Mouse (Mus musculus) testis, adult 2 months (tissue): ENCODE results near the gene Gm4707. TPM values are rescaled to one million over a fixed set of nuclear protein-coding genes. Genes with fewer than 3 reads are reported as not detected.

Source experiments
- H3K27ac ChIP-seq: fragments of 200-500 bp; 2 replicates; pipeline ENCODE4 v1.5.1; 2012; ENCODE audit warnings: low read depth, low read length; ENCODE audit not compliant: control insufficient read depth, insufficient read depth
- H3K27me3 ChIP-seq: fragments of 200-500 bp; 2 replicates; pipeline ENCODE4 v1.6.1; 2012; ENCODE audit warnings: mild to moderate bottlenecking, low read length, moderate library complexity; ENCODE audit not compliant: control insufficient read depth, insufficient read depth
- H3K36me3 ChIP-seq: fragments of 200-500 bp; 2 replicates; pipeline ENCODE4 v1.6.1; 2012; ENCODE audit warnings: mild to moderate bottlenecking, low read length; ENCODE audit not compliant: control insufficient read depth, insufficient read depth
- H3K4me1 ChIP-seq: fragments of 200-500 bp; 2 replicates; pipeline ENCODE4 v1.6.1; 2012; ENCODE audit warnings: low read length; ENCODE audit not compliant: control insufficient read depth, insufficient read depth
- H3K4me3 ChIP-seq: fragments of 200-500 bp; 2 replicates; pipeline ENCODE4 v1.5.1; 2012; ENCODE audit warnings: low read depth, mild to moderate bottlenecking, low read length, moderate library complexity, mixed read lengths; ENCODE audit not compliant: control insufficient read depth
- CTCF ChIP-seq: fragments of 200-500 bp; IDR thresholded peaks from 2 replicates; pipeline ENCODE4 v1.5.1; 2012; ENCODE audit warnings: low read depth, mild to moderate bottlenecking, inconsistent platforms, low read length, moderate library complexity; ENCODE audit not compliant: control insufficient read depth, insufficient read depth, insufficient replicate concordance
- POLR2A ChIP-seq: fragments of 200-500 bp; IDR thresholded peaks from 2 replicates; pipeline ENCODE4 v1.6.1; 2012; ENCODE audit warnings: low read depth, mild to moderate bottlenecking, inconsistent platforms, low read length, moderate library complexity; ENCODE audit not compliant: control insufficient read depth
- polyA plus RNA-seq: library from polyadenylated mRNA; depleted of rRNA; stranded (reverse); fragments of >200 nt; gene quantifications from 2 replicates; pipeline ENCODE4 v1.2.3, GENCODE M21; 2012; rRNA removed

The Gm4707 gene
- polyA plus RNA-seq, result 0.07 and 0.11 TPM in 2 replicates

- TF ChIP-seq POLR2A (no peak), CTCF (no peak)
- no peaks in the 10 kb centered on the region for H3K36me3 ChIP-seq
- no peak within 1 kb of the TSS for H3K27ac ChIP-seq
- no peaks in the 10 kb centered on the region for H3K4me1 ChIP-seq
- H3K4me3 ChIP-seq, result no peak within 1 kb of the TSS
- no peaks in the 10 kb centered on the region for H3K27me3 ChIP-seq
These were observed at the start of gene Gm4707 for GRCm38 (mm10) chr17:71459818-71460217. Gene Gm4707 (minus strand): TSS chr17:71459918.

GRCm38 (mm10) chr17:71506832-71507231, 47.1 kb upstream of the Gm4707 start:
- TF ChIP-seq CTCF, result no peak
- TF ChIP-seq POLR2A, result no peak
- Histone ChIP-seq H3K27me3 (no peaks in the 10 kb centered on the region), H3K4me1 (no peaks in the 10 kb centered on the region), H3K27ac (no peak overlapping the region), H3K36me3 (peaks cover 2% of the 10 kb centered on the region), H3K4me3 (no peak overlapping the region)

GRCm38 (mm10) chr17:71495784-71496183, 36.1 kb upstream of the Gm4707 start:
- Histone ChIP-seq H3K4me1 (no peaks in the 10 kb centered on the region), H3K27ac (no peak overlapping the region), H3K27me3 (no peaks in the 10 kb centered on the region), H3K36me3 (no peaks in the 10 kb centered on the region; the same call in 1 of the 2 replicates), H3K4me3 (no peak overlapping the region)
- TF ChIP-seq POLR2A (no peak), CTCF (no peak)

GRCm38 (mm10) chr17:71491332-71491686, 31.6 kb upstream of the Gm4707 start:
- Histone ChIP-seq H3K27ac (no peak overlapping the region), H3K36me3 (no peaks in the 10 kb centered on the region), H3K27me3 (no peaks in the 10 kb centered on the region), H3K4me3 (no peak overlapping the region), H3K4me1 (no peaks in the 10 kb centered on the region)
- TF ChIP-seq CTCF, result no peak
- no peak for TF ChIP-seq POLR2A

GRCm38 (mm10) chr17:71490666-71491331, 31.1 kb upstream of the Gm4707 start:
- no peak overlapping the region for H3K4me3 ChIP-seq
- TF ChIP-seq CTCF (no peak), POLR2A (no peak)
- no peaks in the 10 kb centered on the region for H3K4me1 ChIP-seq
- no peaks in the 10 kb centered on the region for H3K27me3 ChIP-seq
- no peak overlapping the region for H3K27ac ChIP-seq
- H3K36me3 ChIP-seq, result no peaks in the 10 kb centered on the region

GRCm38 (mm10) chr17:71489703-71490461, 30.2 kb upstream of the Gm4707 start:
- no peaks in the 10 kb centered on the region for H3K36me3 ChIP-seq
- no peaks in the 10 kb centered on the region; the same call in 1 of the 2 replicates for H3K4me1 ChIP-seq
- H3K27me3 ChIP-seq, result no peaks in the 10 kb centered on the region
- no peak overlapping the region for H3K4me3 ChIP-seq
- no peak for TF ChIP-seq CTCF
- no peak for TF ChIP-seq POLR2A
- H3K27ac ChIP-seq, result no peak overlapping the region

- Histone ChIP-seq H3K27me3 (no peaks in the 10 kb centered on the region), H3K36me3 (no peaks in the 10 kb centered on the region), H3K4me3 (no peak overlapping the region), H3K27ac (peak overlapping the region; percentile 66; the same call in 1 of the 2 replicates), H3K4me1 (no peaks in the 10 kb centered on the region; the same call in 1 of the 2 replicates)
- TF ChIP-seq POLR2A (no peak), CTCF (no peak)
These were observed 26.6 kb upstream of the Gm4707 start for GRCm38 (mm10) chr17:71486231-71486851.
